ENCODE assay signal across 14 mouse cellular contexts in the genomic region with DNA sequence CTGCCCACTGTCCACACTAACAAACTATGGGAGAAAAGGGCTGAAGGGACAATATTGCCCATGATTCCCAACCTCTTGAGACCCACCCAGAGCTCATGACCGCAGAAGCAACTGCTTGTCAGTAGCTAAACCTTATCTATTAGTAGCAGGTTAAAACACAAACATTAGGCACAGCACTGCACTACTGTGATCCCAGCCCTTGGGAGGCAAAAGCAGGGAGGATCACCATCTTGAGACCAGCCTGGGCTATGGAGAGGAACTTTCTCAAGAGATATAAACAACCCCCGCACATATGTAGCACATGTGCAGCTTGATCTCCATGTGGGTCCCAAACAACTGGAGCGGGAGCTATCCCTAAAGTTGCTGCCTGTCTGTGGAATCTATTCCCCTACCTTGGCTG. TPM values are rescaled to one million over a fixed set of nuclear protein-coding genes. Genes with fewer than 3 reads are reported as not detected.
DNase-seq lines count a peak whose midpoint lies in the region; ATAC-seq lines count a peak whose summit lies in the region.
"Had no signal": no experiment of that assay in that cellular context is flagged by ENCODE, and none has a peak within 500 bp of the region (broad histone marks: within the 10 kb centered on the region; RNA-seq: fewer than 3 reads in every experiment).

No protein-coding gene starts in this region.

- no peak for ATAC-seq in megakaryocyte, adult 5-6 weeks (ENCODE audit: poor library complexity, severe bottlenecking)
- peak; percentile 99 for ATAC-seq in liver, embryonic 12.5 days
- peak; percentile 92; the same call in 1 of the 2 replicates for ATAC-seq in stomach, embryonic 15.5 days (ENCODE audit: insufficient read depth, low FRiP score, low read depth)
- ATAC-seq: CD4-positive, CD25-positive, alpha-beta regulatory T cell, adult 4 months had no signal

- no peaks in the 10 kb centered on the region for H3K9me3 ChIP-seq in megakaryocyte, embryonic 14.5 days
- no peaks in the 10 kb centered on the region for H3K9me3 ChIP-seq in liver, embryonic 12.5 days (replicated peaks)
- H3K9me3 ChIP-seq in stomach, embryonic 15.5 days: no peaks in the 10 kb centered on the region

- H3K36me3 ChIP-seq in megakaryocyte, embryonic 14.5 days (replicated peaks; ENCODE audit: low read length): peaks cover 85% of the 10 kb centered on the region
- H3K36me3 ChIP-seq in liver, embryonic 12.5 days: peaks cover 26% of the 10 kb centered on the region
- peaks cover 20% of the 10 kb centered on the region for H3K36me3 ChIP-seq in stomach, embryonic 15.5 days

- H3K4me1 ChIP-seq in megakaryocyte, embryonic 14.5 days: peaks cover 100% of the 10 kb centered on the region
- peaks cover 68% of the 10 kb centered on the region for H3K4me1 ChIP-seq in liver, embryonic 12.5 days
- 0 out of 2 replicates have a peak, but pooled peaks cover 6% of the 10 kb centered on the region for H3K4me1 ChIP-seq in stomach, embryonic 15.5 days

- no peaks in the 10 kb centered on the region for H3K27me3 ChIP-seq in megakaryocyte, embryonic 14.5 days (replicated peaks)
- no peaks in the 10 kb centered on the region for H3K27me3 ChIP-seq in liver, embryonic 12.5 days (replicated peaks)
- no peaks in the 10 kb centered on the region for H3K27me3 ChIP-seq in stomach, embryonic 15.5 days (replicated peaks)

- peak overlapping the region; percentile 62 for H3K4me2 ChIP-seq in liver, embryonic 12.5 days
- H3K4me2 ChIP-seq in stomach, embryonic 15.5 days: no peak overlapping the region

- H3K4me3 ChIP-seq in megakaryocyte, embryonic 14.5 days (replicated peaks): peak overlapping the region; percentile 29
- H3K4me3 ChIP-seq in liver, embryonic 12.5 days: no peak overlapping the region
- H3K4me3 ChIP-seq in stomach, embryonic 15.5 days (replicated peaks): no peak overlapping the region
- H3K4me3 ChIP-seq: myocyte had no signal

- H3K27ac ChIP-seq in liver, embryonic 12.5 days: peak overlapping the region; percentile 90
- H3K27ac ChIP-seq in stomach, embryonic 15.5 days: no peak overlapping the region
- H3K27ac ChIP-seq: kidney, postnatal 0 days had no signal

- 11% methylated on average over 3 of the region's 3 CpGs for WGBS in liver, embryonic 12.5 days (ENCODE audit: insufficient replicate concordance)
- 67% methylated on average over 3 of the region's 3 CpGs for WGBS in stomach, embryonic 15.5 days

- H3K9ac ChIP-seq in liver, embryonic 12.5 days: peak overlapping the region; percentile 41
- H3K9ac ChIP-seq in stomach, embryonic 15.5 days: no peak overlapping the region

- peak; percentile 77 for DNase-seq in c-Kit-positive CD71-positive TER-119-positive erythroid progenitor cells, embryonic 14.5 days (ENCODE audit: low spot score)
- DNase-seq in layer of hippocampus, adult 8-10 months (ENCODE audit: low spot score in 2 of 2): no peak
- DNase-seq in thymus, postnatal 25 days: no peak
- DNase-seq: cerebellum, adult 9-10 months; layer of hippocampus, adult 9-11 months; lung, adult 2 months; right cerebral cortex, postnatal 14 days had no signal

RNA-seq across cellular contexts. Expression of a gene that starts 30.1 kb away (rescaled TPM):
- 183 and 335 TPM in 2 replicates for polyA plus RNA-seq in megakaryocyte, embryonic 14.5 days (2012; ENCODE audit: insufficient read depth, low replicate concordance)
- total RNA-seq in megakaryocyte, adult 5-6 weeks (2015): 41.0 and 47.8 TPM in 2 replicates
- 37.9 and 55.4 TPM in 2 replicates for total RNA-seq in megakaryocyte, adult 5-6 weeks (2017)
- polyA plus RNA-seq in liver, embryonic 12.5 days (2016; fragmentation: Nextera tagmentation; extraction: Ambion mirVana): 29.1 and 29.9 TPM in 2 replicates
- polyA plus RNA-seq in stomach, embryonic 15.5 days (2015; fragmentation: Nextera tagmentation; extraction: Ambion mirVana): 35.2 and 36.0 TPM in 2 replicates
- total RNA-seq in layer of hippocampus, adult 8-10 months (2022): 10 to 100 TPM; 37.1 to 43.4 (median 40.3) TPM

RNA-seq across cellular contexts. Expression of a gene that starts 52.6 kb away (rescaled TPM):
- polyA plus RNA-seq in megakaryocyte, embryonic 14.5 days (2012; ENCODE audit: insufficient read depth, low replicate concordance): 83.6 and 311 TPM in 2 replicates
- total RNA-seq in megakaryocyte, adult 5-6 weeks (2015): 0.04 and 0.30 TPM in 2 replicates
- total RNA-seq in megakaryocyte, adult 5-6 weeks (2017): 0.22 and 1.3 TPM in 2 replicates
- 61.7 and 65.3 TPM in 2 replicates for polyA plus RNA-seq in liver, embryonic 12.5 days (2016; fragmentation: Nextera tagmentation; extraction: Ambion mirVana)
- 164 and 169 TPM in 2 replicates for polyA plus RNA-seq in stomach, embryonic 15.5 days (2015; fragmentation: Nextera tagmentation; extraction: Ambion mirVana)
- 100 to 1,000 TPM; 151 to 178 (median 164) TPM for total RNA-seq in layer of hippocampus, adult 8-10 months (2022)

RNA-seq across cellular contexts. Expression of a gene that starts 58.8 kb away (rescaled TPM):
- 1.5 and 5.7 TPM in 2 replicates for polyA plus RNA-seq in megakaryocyte, embryonic 14.5 days (2012; ENCODE audit: insufficient read depth, low replicate concordance)
- 7.4 and 7.5 TPM in 2 replicates for total RNA-seq in megakaryocyte, adult 5-6 weeks (2015)
- total RNA-seq in megakaryocyte, adult 5-6 weeks (2017): 2.9 and 4.2 TPM in 2 replicates
- polyA plus RNA-seq in liver, embryonic 12.5 days (2016; fragmentation: Nextera tagmentation; extraction: Ambion mirVana): 7.7 and 8.0 TPM in 2 replicates
- 11.7 TPM in 2 replicates for polyA plus RNA-seq in stomach, embryonic 15.5 days (2015; fragmentation: Nextera tagmentation; extraction: Ambion mirVana)
- total RNA-seq in layer of hippocampus, adult 8-10 months (2022): 1 to 10 TPM; 1.9 to 3.4 (median 2.8) TPM
